Mouse (Mus musculus) small intestine, adult 2 months (tissue): ENCODE measurements around the gene Ttc28.

Experiments used
- CTCF ChIP-seq: fragments of 200-500 bp; IDR thresholded peaks from 2 replicates; pipeline ENCODE4 v1.5.1; 2012; ENCODE audit warnings: low read depth, mild to moderate bottlenecking, control low read depth, inconsistent platforms, low read length, moderate library complexity, mixed read lengths; ENCODE audit not compliant: insufficient replicate concordance, insufficient read length; ENCODE audit errors: extremely low read depth
- POLR2A ChIP-seq: fragments of 200-500 bp; IDR thresholded peaks from 2 replicates; pipeline ENCODE4 v1.6.1; 2012; ENCODE audit warnings: low read depth, mild to moderate bottlenecking, control low read depth, inconsistent platforms, low read length, moderate library complexity

- TF ChIP-seq CTCF (no peak), POLR2A (no peak)
These were observed 345.7 kb downstream of the Ttc28 start for GRCm38 (mm10) chr5:111225306-111225705.
